In the genomic region with DNA sequence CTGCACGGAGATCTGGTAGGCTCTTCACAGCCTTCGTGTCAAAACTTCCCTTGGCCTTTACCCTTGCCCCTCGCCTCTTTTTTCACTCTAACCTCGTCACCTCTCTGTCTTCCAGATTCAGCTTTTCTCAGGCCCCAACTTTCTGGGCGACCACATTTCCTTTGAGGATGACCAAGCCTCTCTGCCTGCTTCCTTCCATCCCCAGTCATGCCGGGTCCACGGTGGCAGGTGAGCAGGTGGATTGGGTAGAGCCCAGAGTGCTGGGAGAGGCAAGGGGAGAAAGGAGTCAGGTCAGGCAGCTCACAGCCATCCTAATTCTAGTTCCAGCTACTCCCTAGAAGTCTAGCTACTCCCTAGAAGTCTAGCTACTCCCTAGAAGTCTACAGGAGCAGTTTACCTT, we compare ENCODE assay signal across 8 mouse cellular contexts. TPM values are rescaled to one million over a fixed set of nuclear protein-coding genes. Genes with fewer than 3 reads are reported as not detected.
DNase-seq lines count a peak whose midpoint lies in the region; ATAC-seq and TF ChIP-seq lines count a peak whose summit lies in the region.

No protein-coding gene starts in this region.

- no peak overlapping the region for H3K9ac ChIP-seq in kidney, embryonic 14.5 days (ENCODE audit: low read depth, low read length)
- H3K9ac ChIP-seq in hindbrain, embryonic 12.5 days, result no peak overlapping the region
- H3K9ac ChIP-seq in midbrain, embryonic 11.5 days (ENCODE audit: low read length), result no peak overlapping the region

- H3K4me3 ChIP-seq in kidney, embryonic 14.5 days (ENCODE audit: low read length), result peak overlapping the region; percentile 32
- peak overlapping the region; percentile 65 for H3K4me3 ChIP-seq in bone marrow macrophage, adult 2 months (ENCODE audit: insufficient read depth, low read length)
- peak overlapping the region; percentile 43 for H3K4me3 ChIP-seq in hindbrain, embryonic 12.5 days
- H3K4me3 ChIP-seq in midbrain, embryonic 11.5 days (ENCODE audit: low read depth, low read length), result peak overlapping the region; percentile 35; the same call in 1 of the 2 replicates

- H3K4me1 ChIP-seq in kidney, embryonic 14.5 days (ENCODE audit: control insufficient read depth, insufficient read depth, low read length), result peaks cover 3% of the 10 kb centered on the region; the same call in 1 of the 2 replicates
- peaks cover 4% of the 10 kb centered on the region; the same call in 1 of the 2 replicates for H3K4me1 ChIP-seq in bone marrow macrophage, adult 2 months (ENCODE audit: control insufficient read depth, insufficient read depth, low read length)
- peaks cover 14% of the 10 kb centered on the region for H3K4me1 ChIP-seq in hindbrain, embryonic 12.5 days
- H3K4me1 ChIP-seq in midbrain, embryonic 11.5 days (ENCODE audit: control insufficient read depth, insufficient read depth, low read length), result peaks cover 6% of the 10 kb centered on the region

- H3K4me2 ChIP-seq in kidney, embryonic 14.5 days (replicated peaks; ENCODE audit: low read depth, low read length), result peak overlapping the region; percentile 52
- H3K4me2 ChIP-seq in hindbrain, embryonic 12.5 days (replicated peaks), result peak overlapping the region; percentile 86
- H3K4me2 ChIP-seq in midbrain, embryonic 11.5 days, result peak overlapping the region; percentile 76

- H3K9me3 ChIP-seq in kidney, embryonic 14.5 days (ENCODE audit: control insufficient read depth, low read length), result peaks cover 2% of the 10 kb centered on the region; the same call in 1 of the 2 replicates
- no peaks in the 10 kb centered on the region for H3K9me3 ChIP-seq in hindbrain, embryonic 12.5 days (replicated peaks)
- H3K9me3 ChIP-seq in midbrain, embryonic 11.5 days (ENCODE audit: control insufficient read depth, low read length), result no peaks in the 10 kb centered on the region

- no peak for TF ChIP-seq CTCF in bone marrow macrophage, adult 2 months (IDR thresholded peaks at IDR 0.05; ENCODE audit: low read depth, low read length)

- H3K27me3 ChIP-seq in kidney, embryonic 14.5 days (ENCODE audit: control insufficient read depth, insufficient read depth, low read length), result no peaks in the 10 kb centered on the region
- H3K27me3 ChIP-seq in hindbrain, embryonic 12.5 days, result peaks cover 26% of the 10 kb centered on the region
- H3K27me3 ChIP-seq in midbrain, embryonic 11.5 days (ENCODE audit: control insufficient read depth, insufficient read depth, low read length), result peaks cover 9% of the 10 kb centered on the region; the same call in 1 of the 2 replicates

- DNase-seq in kidney, postnatal 4 days, result no peak
- DNase-seq in midbrain, embryonic 11.5 days (ENCODE audit: low spot score, missing footprints), result no peak
- no peak for DNase-seq in ovary, postnatal 14 days (ENCODE audit: low spot score)
- DNase-seq in cerebellum, postnatal 14 days, result no peak
- no peak for DNase-seq in right cerebral cortex, postnatal 14 days

- 9% methylated on average over 7 of the region's 7 CpGs for WGBS in kidney, embryonic 14.5 days
- 20% methylated on average over 7 of the region's 7 CpGs for WGBS in hindbrain, embryonic 12.5 days
- WGBS in midbrain, embryonic 11.5 days, result 15% methylated on average over 7 of the region's 7 CpGs

- no peak overlapping the region for H3K27ac ChIP-seq in kidney, embryonic 14.5 days (ENCODE audit: low read depth, low read length)
- no peak overlapping the region for H3K27ac ChIP-seq in bone marrow macrophage, adult 2 months (ENCODE audit: insufficient read depth, low read depth, low read length)
- no peak overlapping the region for H3K27ac ChIP-seq in hindbrain, embryonic 12.5 days
- H3K27ac ChIP-seq in midbrain, embryonic 11.5 days (ENCODE audit: low read depth, low read length), result no peak overlapping the region

- no peak for ATAC-seq in kidney, embryonic 14.5 days (ENCODE audit: low FRiP score, low TSS enrichment)
- no peak for ATAC-seq in hindbrain, embryonic 12.5 days (ENCODE audit: low FRiP score)
- no peak for ATAC-seq in midbrain, embryonic 11.5 days (ENCODE audit: low FRiP score)

- H3K36me3 ChIP-seq in kidney, embryonic 14.5 days (ENCODE audit: control insufficient read depth, insufficient read depth, low read length), result no peaks in the 10 kb centered on the region
- H3K36me3 ChIP-seq in hindbrain, embryonic 12.5 days, result no peaks in the 10 kb centered on the region
- H3K36me3 ChIP-seq in midbrain, embryonic 11.5 days (ENCODE audit: control insufficient read depth, insufficient read depth, low read length), result no peaks in the 10 kb centered on the region

- no peak for TF ChIP-seq POLR2A in bone marrow macrophage, adult 2 months (IDR thresholded peaks at IDR 0.05; ENCODE audit: borderline replicate concordance, low read depth, low read length)

RNA-seq across cellular contexts. Expression of a gene that starts 12.4 kb away (rescaled TPM):
- 8.9 and 12.1 TPM in 2 replicates for polyA plus RNA-seq in kidney, embryonic 14.5 days (2014; fragmentation: Nextera tagmentation; extraction: Ambion mirVana)
- 1,130 and 1,142 TPM in 2 replicates for polyA plus RNA-seq in bone marrow macrophage, adult 2 months (2012; ENCODE audit: insufficient read depth, insufficient read length, missing spikeins)
- polyA plus RNA-seq in hindbrain, embryonic 12.5 days (2016; fragmentation: Nextera tagmentation; extraction: Ambion mirVana), result 4.8 and 5.0 TPM in 2 replicates
- 4.3 and 4.7 TPM in 2 replicates for polyA plus RNA-seq in midbrain, embryonic 11.5 days (2014; fragmentation: Nextera tagmentation; extraction: Ambion mirVana)

RNA-seq across cellular contexts. Expression of a gene that starts 19.9 kb away (rescaled TPM):
- polyA plus RNA-seq in kidney, embryonic 14.5 days (2014; fragmentation: Nextera tagmentation; extraction: Ambion mirVana), result 9.3 and 12.4 TPM in 2 replicates
- 2.5 and 5.8 TPM in 2 replicates for polyA plus RNA-seq in bone marrow macrophage, adult 2 months (2012; ENCODE audit: insufficient read depth, insufficient read length, missing spikeins)
- polyA plus RNA-seq in hindbrain, embryonic 12.5 days (2016; fragmentation: Nextera tagmentation; extraction: Ambion mirVana), result 11.6 and 13.4 TPM in 2 replicates
- 3.0 and 4.7 TPM in 2 replicates for polyA plus RNA-seq in midbrain, embryonic 11.5 days (2014; fragmentation: Nextera tagmentation; extraction: Ambion mirVana)

RNA-seq across cellular contexts. Expression of a gene that starts 21.8 kb away (rescaled TPM):
- polyA plus RNA-seq in kidney, embryonic 14.5 days (2014; fragmentation: Nextera tagmentation; extraction: Ambion mirVana), result 4.5 and 6.0 TPM in 2 replicates
- 0.71 and 2.7 TPM in 2 replicates for polyA plus RNA-seq in bone marrow macrophage, adult 2 months (2012; ENCODE audit: insufficient read depth, insufficient read length, missing spikeins)
- polyA plus RNA-seq in hindbrain, embryonic 12.5 days (2016; fragmentation: Nextera tagmentation; extraction: Ambion mirVana), result 2.3 and 2.5 TPM in 2 replicates
- 0.89 and 0.98 TPM in 2 replicates for polyA plus RNA-seq in midbrain, embryonic 11.5 days (2014; fragmentation: Nextera tagmentation; extraction: Ambion mirVana)

RNA-seq across cellular contexts. Expression of a gene that starts 28.8 kb away (rescaled TPM):
- not detected in 2 replicates for polyA plus RNA-seq in kidney, embryonic 14.5 days (2014; fragmentation: Nextera tagmentation; extraction: Ambion mirVana)
- polyA plus RNA-seq in bone marrow macrophage, adult 2 months (2012; ENCODE audit: insufficient read depth, insufficient read length, missing spikeins), result not detected in 2 replicates
- polyA plus RNA-seq in hindbrain, embryonic 12.5 days (2016; fragmentation: Nextera tagmentation; extraction: Ambion mirVana), result not detected in 2 replicates
- not detected in 2 replicates for polyA plus RNA-seq in midbrain, embryonic 11.5 days (2014; fragmentation: Nextera tagmentation; extraction: Ambion mirVana)

RNA-seq across cellular contexts. Expression of a gene that starts 46.1 kb away (rescaled TPM):
- 424 TPM in 2 replicates for polyA plus RNA-seq in kidney, embryonic 14.5 days (2014; fragmentation: Nextera tagmentation; extraction: Ambion mirVana)
- 1,334 and 1,359 TPM in 2 replicates for polyA plus RNA-seq in bone marrow macrophage, adult 2 months (2012; ENCODE audit: insufficient read depth, insufficient read length, missing spikeins)
- polyA plus RNA-seq in hindbrain, embryonic 12.5 days (2016; fragmentation: Nextera tagmentation; extraction: Ambion mirVana), result 333 and 369 TPM in 2 replicates
- 308 and 312 TPM in 2 replicates for polyA plus RNA-seq in midbrain, embryonic 11.5 days (2014; fragmentation: Nextera tagmentation; extraction: Ambion mirVana)

Comparison
In these comparisons a context has a peak if more than half of its experiments do, and no peak if none do; other contexts are left out.
1. RNA of a gene that starts 12.4 kb away (polyA plus RNA-seq): 1,130 to 1,142 TPM in bone marrow macrophage, adult 2 months; 8.9 to 12.1 TPM in kidney, embryonic 14.5 days, 4.8 to 5.0 TPM in hindbrain, embryonic 12.5 days and 4.3 to 4.7 TPM in midbrain, embryonic 11.5 days; every median in the first group is over 10 times any median in the second.
2. Peak in every context shown above with its lines, with median percentiles within 50 percentile points of each other: H3K4me2 ChIP-seq and H3K4me3 ChIP-seq.